Mouse (Mus musculus) A20 (cell line): ENCODE measurements around the gene Snrnp48.

ENCODE experiments used
- DNase-seq: peaks from one replicate; pipeline ENCODE4 v3.0.0-alpha.2; 2011; ENCODE audit warnings: low read depth, low spot score

Snrnp48 gene

GRCm38 (mm10) chr13:38258901-38259300 lies 54.2 kb downstream of the Snrnp48 start:
- no peak for DNase-seq

- DNase-seq = peak; percentile 75
Observed at GRCm38 (mm10) chr13:38269055-38269692, 64.4 kb downstream of the Snrnp48 start.

GRCm38 (mm10) chr13:38272624-38273023 lies 67.9 kb downstream of the Snrnp48 start:
- no peak for DNase-seq
